Mouse (Mus musculus) left cerebral cortex, adult 2 months (tissue): ENCODE measurements around the gene Cdc42se2. TPM values are rescaled to one million over a fixed set of nuclear protein-coding genes. Genes with fewer than 3 reads are reported as not detected.

Experiments
- DNase-seq, 2 experiments: peaks; one replicate each; pipeline ENCODE4 v3.0.0; 2021 to 2022; ENCODE audit warnings: low spot score in 2 of 2, mixed read lengths in 1 of 2; ENCODE audit errors: extremely low spot score in 1 of 2
- H3K27ac ChIP-seq: fragments of 200-600 bp; 2 replicates; pipeline ENCODE4 v1.8.1; 2022
- H3K4me3 ChIP-seq: fragments of 200-600 bp; 2 replicates; pipeline ENCODE4 v1.8.1; 2022
- CTCF ChIP-seq: fragments of 200-600 bp; IDR thresholded peaks from 2 replicates; pipeline ENCODE4 v1.8.1; 2022; ENCODE audit warnings: antibody characterized with exemption, mild to moderate bottlenecking, moderate library complexity
- intact Hi-C: fragments of 180-260 bp; cut with DNase I; formaldehyde crosslinking; loops from one replicate; pipeline ENCODE4 v1.15.1; 2025
- total RNA-seq, 2 experiments: library from RNA; stranded (reverse); gene quantifications; 2 replicates each; pipeline ENCODE4 v1.2.3; 2021

Cdc42se2 gene
- total RNA-seq, 2 experiments from 2014 or later, result 122 to 126 TPM

GRCm38 (mm10) chr11:54698636-54699035 lies 88.8 kb downstream of the Cdc42se2 start:
- intact Hi-C loops, result no loop called here
- no peak overlapping the region for H3K4me3 ChIP-seq
- no peak overlapping the region for H3K27ac ChIP-seq
- DNase-seq, result no peak
- TF ChIP-seq CTCF, result no peak

DNA sequence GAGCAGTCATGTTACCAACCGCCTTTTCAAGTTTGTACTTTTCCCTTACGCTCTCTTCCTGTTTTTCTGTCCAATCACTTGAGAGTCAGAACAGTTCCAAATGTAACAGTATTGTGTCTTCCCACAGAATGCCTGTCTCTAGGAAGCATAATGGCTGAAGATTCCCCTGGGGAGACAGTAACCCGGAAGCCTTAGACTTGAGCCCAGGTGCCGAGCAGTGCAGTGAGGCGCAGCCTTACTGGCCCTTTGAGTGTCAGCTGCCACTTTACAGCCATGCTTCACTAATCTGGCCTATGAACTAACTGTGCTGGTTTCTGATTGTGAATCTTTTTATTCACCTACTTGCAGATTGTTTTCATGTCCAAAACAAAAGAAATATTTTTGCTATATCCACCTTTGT lies 89.9 kb downstream of the Cdc42se2 start:
- intact Hi-C loops, result no loop called here
- no peak overlapping the region for H3K4me3 ChIP-seq
- DNase-seq, result no peak
- TF ChIP-seq CTCF, result no peak
- no peak overlapping the region for H3K27ac ChIP-seq

DNA sequence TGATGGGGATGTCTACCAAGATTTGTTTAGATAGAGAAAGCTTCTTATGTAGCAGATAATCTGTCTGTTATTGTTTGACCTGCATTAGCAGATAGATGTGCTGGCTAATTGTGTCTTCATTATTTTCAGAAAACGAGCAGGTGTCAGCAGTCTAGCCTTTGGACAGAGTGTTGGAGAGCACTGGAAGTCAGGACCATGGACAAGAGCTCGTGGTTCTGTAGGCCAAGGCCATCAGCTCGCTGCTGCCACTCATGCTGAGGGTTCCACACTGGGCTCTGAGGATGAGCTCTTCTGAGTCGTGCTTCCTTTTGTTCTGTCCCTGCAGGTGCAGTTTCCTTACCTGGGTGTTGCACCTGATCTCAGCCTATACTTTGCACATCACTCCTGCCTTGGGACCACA lies 91.5 kb downstream of the Cdc42se2 start:
- no peak overlapping the region for H3K4me3 ChIP-seq
- intact Hi-C loops, result no loop called here
- no peak for DNase-seq
- no peak for TF ChIP-seq CTCF
- H3K27ac ChIP-seq, result no peak overlapping the region

- TF ChIP-seq CTCF, result no peak
- intact Hi-C loops, result no loop called here
- DNase-seq, result no peak
- no peak overlapping the region for H3K4me3 ChIP-seq
- no peak overlapping the region for H3K27ac ChIP-seq
These were observed 93.2 kb downstream of the Cdc42se2 start for GRCm38 (mm10) chr11:54694291-54694690.

DNA sequence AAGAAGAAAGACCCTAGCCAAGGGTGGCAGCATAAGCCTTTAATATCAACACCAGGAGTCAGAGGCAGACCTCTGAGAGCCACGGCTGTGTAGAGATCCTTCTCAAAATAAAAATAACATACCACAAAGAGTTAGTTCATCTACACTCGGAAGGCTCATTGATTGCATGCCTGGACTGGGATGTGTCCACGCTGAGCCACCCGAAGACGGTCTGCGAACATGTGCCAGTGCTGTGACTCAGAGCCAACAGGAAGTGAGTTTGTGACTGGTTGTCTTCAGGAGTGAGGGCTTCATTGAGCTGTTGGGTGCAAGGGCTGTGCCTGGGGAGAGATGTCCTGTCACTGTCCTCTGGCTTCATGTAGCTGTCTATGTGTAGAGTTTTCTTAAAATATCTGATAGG lies 93.8 kb downstream of the Cdc42se2 start:
- no peak for TF ChIP-seq CTCF
- Histone ChIP-seq H3K27ac (no peak overlapping the region), H3K4me3 (no peak overlapping the region)
- DNase-seq, result no peak
- intact Hi-C loops, result no loop called here

DNA sequence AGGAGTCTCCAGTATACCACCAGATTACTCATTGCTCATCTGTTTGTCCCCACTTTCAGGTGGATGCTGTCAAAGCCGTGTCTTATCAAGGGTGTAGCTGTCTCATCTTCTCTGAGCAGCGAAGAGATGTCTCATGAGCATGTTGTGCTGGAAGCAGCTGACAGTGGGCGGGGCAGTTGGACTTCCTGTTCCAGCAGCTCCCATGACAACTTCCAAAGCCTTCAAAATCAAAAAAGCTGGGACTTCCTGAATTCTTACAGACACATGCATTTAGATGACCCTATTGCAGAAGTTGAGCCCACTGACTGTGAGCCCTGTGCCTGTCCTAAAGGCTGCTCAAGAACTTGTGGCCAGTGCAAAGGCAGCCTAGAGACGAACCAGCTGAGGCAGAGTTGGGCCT lies 96.3 kb downstream of the Cdc42se2 start:
- no peak overlapping the region for H3K27ac ChIP-seq
- no peak for TF ChIP-seq CTCF
- intact Hi-C loops, result no loop called here
- DNase-seq, result no peak
- H3K4me3 ChIP-seq, result no peak overlapping the region

- no peak overlapping the region for H3K4me3 ChIP-seq
- H3K27ac ChIP-seq, result no peak overlapping the region
- DNase-seq, result no peak
- TF ChIP-seq CTCF, result no peak
- intact Hi-C loops, result no loop called here
These were observed 97.3 kb downstream of the Cdc42se2 start for GRCm38 (mm10) chr11:54690171-54690570.

- Histone ChIP-seq H3K27ac (no peak overlapping the region), H3K4me3 (no peak overlapping the region)
- intact Hi-C loops, result no loop called here
- DNase-seq, result no peak
- TF ChIP-seq CTCF, result no peak
These were observed 102.6 kb downstream of the Cdc42se2 start for GRCm38 (mm10) chr11:54684831-54685230.

GRCm38 (mm10) chr11:54679141-54679540 lies 108.3 kb downstream of the Cdc42se2 start:
- no peak for DNase-seq
- intact Hi-C loops, result no loop called here
- TF ChIP-seq CTCF, result no peak
- no peak overlapping the region for H3K4me3 ChIP-seq
- no peak overlapping the region for H3K27ac ChIP-seq

DNA sequence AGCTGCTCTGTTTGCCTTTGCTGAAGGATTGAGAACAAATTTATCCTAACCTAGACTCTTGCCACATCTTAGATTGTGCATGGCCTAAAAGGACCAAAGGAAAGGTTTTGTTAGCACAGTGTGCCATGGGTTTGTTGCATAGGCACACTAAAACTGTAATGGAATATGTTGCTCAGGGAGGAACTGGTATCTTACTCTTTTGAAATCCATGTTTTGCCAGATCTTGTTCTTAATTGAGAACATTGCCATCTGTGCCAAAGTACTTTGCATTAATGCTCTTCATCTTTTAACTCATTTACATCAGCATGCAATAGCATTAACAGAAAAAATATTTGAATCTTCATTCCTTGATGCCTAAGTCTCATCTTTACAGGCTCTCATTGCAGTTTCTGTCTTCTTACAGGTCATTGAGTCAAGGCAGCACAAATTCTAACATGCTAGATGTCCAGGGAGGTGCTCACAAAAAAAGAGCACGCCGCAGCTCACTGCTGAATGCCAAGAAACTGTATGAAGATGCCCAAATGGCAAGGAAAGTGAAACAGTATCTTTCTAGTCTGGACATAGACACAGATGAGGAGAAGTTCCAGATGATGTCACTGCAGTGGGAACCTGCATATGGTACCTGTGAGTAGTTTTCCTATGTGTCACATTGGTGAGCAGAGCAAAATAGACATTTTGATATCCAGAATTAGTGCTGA lies 111.5 kb downstream of the Cdc42se2 start:
- no peak for TF ChIP-seq CTCF
- DNase-seq, result no peak
- intact Hi-C loops, result no loop called here
- Histone ChIP-seq H3K27ac (peak overlapping the region; percentile 30; the same call in 1 of the 2 replicates), H3K4me3 (no peak overlapping the region)

GRCm38 (mm10) chr11:54673575-54674298 lies 113.7 kb downstream of the Cdc42se2 start:
- Histone ChIP-seq H3K27ac (no peak overlapping the region), H3K4me3 (no peak overlapping the region)
- DNase-seq, result no peak
- TF ChIP-seq CTCF, result no peak
- intact Hi-C loops, result no loop called here

Other genes starting within 250 kb of the Cdc42se2 start
- gene Lyrm7, start 73.2 kb upstream of the Cdc42se2 start, total RNA-seq, result 10 to 100 TPM; 25.8 to 27.2 TPM
- 100 to 1,000 TPM; 234 to 245 TPM for gene Hint1, start 78.7 kb upstream of the Cdc42se2 start, total RNA-seq
- 10 to 100 TPM in 1 of 2 experiments, 1 to 10 TPM in 1; 6.2 to 10.2 TPM for gene Gpx3, start 114.8 kb upstream of the Cdc42se2 start, total RNA-seq
- gene Tnip1, start 175.2 kb upstream of the Cdc42se2 start, total RNA-seq, result 10 to 100 TPM; 38.3 to 38.4 TPM
- 10 to 100 TPM; 85.5 to 86.7 TPM for gene Anxa6, start 245.8 kb upstream of the Cdc42se2 start, total RNA-seq